Mouse (Mus musculus) activated CD4-positive, CD25-positive, alpha-beta regulatory T cell (primary cell): Measurements from ENCODE around the gene Zfp687. TPM values are rescaled to one million over a fixed set of nuclear protein-coding genes. Genes with fewer than 3 reads are reported as not detected.

Source experiments
- polyA plus RNA-seq, 2 experiments: library from polyadenylated mRNA; unstranded; fragments of 100-300 nt; shearing (Covaris generic); gene quantifications; one replicate each; pipeline ENCODE4 v1.2.1; 2017

Zfp687 gene
- 10 to 100 TPM; 39.4 to 45.0 TPM for polyA plus RNA-seq

DNA sequence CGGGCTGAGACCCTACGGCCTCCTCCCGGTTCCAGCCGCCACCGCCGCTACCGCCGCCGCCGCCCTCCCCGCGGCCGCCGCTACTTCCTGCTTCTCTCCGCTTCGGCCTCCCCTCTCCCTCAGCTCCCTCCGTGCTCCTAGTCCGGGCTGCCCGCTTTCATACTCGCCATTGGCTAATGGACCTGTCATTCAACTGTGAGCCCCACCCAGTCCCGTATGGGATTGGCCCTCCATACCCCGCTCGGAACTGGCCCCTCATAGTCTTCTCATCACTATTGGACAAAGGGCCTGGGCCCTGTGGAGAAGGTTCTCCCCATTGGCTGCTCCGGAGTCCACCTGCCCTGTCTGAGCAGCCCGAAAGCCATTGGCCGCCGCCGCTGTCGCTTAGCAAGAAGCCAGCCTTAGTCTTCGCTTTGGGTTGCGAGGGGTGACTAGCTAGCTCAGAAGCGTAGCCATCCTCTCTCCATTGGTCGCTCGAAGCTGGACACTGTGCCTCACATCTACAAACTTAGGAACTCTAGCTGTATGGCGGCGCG is at the start of gene Zfp687:
TSS of gene Zfp687 (minus strand) at position 112 of the 536 bp plus-strand sequence.

DNA sequence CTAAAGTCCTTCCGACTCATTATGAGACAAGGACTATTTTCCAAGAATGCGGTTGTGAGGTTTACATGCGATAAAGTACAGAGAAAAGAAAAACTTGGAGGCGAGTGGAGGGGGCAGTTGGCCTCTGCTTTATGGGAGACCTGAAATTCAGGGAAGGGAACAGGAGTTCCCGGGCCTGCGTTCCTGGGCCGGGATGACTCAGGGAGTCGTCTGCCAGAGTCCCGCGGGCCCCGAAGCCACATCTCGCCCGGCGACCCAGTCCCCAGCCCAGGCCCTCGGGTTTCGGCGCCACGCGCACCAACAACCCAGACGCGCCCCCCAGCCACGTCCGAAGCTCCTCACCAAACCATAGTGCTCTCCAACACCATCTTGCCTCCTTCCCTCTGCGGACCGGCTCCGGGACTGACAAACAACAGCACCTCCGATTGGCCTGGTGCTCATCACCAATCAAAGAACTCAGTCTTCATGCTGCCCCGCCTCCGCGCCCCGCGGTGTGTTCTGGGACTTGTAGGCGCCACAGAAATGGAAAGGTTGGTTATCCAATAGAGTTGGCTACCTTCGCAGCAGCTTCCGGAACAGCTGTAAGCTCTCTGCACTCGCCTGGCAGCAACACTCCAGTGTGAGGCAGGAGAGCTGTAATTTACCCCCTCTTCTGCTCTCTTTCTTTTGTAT is 27.1 kb upstream of the Zfp687 start, which contains the start of gene Psmd4:
TSS of gene Psmd4 (minus strand) at position 449 of the 672 bp plus-strand sequence.

DNA sequence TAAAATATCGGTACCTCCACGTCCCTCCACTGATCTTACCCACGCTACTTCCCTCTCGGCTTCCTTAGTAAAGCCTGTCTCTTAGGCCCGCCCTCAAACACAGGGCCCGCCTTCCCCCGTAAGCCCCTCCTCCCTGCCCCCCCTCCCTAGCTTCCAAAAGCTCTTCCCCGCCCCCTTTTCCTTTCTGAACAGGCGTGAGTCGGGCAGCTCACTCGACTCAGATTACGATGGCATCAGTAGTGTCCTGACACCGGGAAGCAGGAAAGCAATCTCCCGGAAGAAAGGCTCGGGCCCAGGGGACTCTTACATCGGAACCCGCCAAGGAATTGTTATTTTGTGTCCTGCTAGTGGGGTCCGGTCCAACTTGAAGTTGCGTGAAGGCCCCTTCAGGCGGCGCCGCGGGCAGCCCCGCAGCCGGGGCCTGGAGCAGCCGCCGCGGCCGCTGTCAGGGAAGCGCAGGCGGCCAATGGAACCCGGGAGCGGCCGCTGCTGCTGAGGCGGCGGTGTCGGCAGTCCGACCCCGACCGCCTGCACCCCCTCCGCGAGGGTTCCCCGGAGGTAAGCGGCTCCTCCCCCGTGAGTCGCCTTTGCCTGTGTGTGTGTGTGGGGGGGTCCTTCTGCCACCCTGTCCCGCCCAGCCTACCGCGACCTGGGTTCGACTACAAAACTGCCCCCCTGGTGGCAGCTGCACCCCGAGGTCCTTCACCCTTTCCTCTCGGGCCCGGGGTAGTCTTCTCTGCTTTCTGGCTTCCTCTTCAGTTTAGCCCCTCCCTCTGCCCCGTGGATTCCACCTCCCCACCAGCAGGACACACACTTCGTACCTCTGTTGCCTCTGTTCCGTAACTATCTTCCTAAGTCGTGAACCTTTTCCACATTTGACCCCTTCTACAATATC is 40.5 kb downstream of the Zfp687 start, which contains the start of gene Pi4kb:
TSS of gene Pi4kb (plus strand) at position 204 of the 895 bp plus-strand sequence.

Other genes starting within 250 kb of the Zfp687 start
- under 1 TPM; 0.04 to 0.10 TPM for gene Cgn, start 229.0 kb downstream of the Zfp687 start, polyA plus RNA-seq
- 10 to 100 TPM; 11.9 to 12.7 TPM for gene Pogz, start 177.9 kb downstream of the Zfp687 start, polyA plus RNA-seq
- 100 to 1,000 TPM; 395 to 422 TPM for gene Psmb4, start 128.5 kb downstream of the Zfp687 start, polyA plus RNA-seq
- 1 to 10 TPM; 1.8 to 2.5 TPM for gene Selenbp1, start 82.4 kb downstream of the Zfp687 start, polyA plus RNA-seq
- 10 to 100 TPM; 22.8 to 24.0 TPM for gene Rfx5, start 61.4 kb downstream of the Zfp687 start, polyA plus RNA-seq
- 10 to 100 TPM; 14.1 to 23.6 TPM for gene Pi4kb, start 40.7 kb downstream of the Zfp687 start, polyA plus RNA-seq
- 100 to 1,000 TPM; 267 to 314 TPM for gene Psmd4, start 27.2 kb upstream of the Zfp687 start, polyA plus RNA-seq
- gene Pip5k1a, start 91.5 kb upstream of the Zfp687 start, polyA plus RNA-seq, result 10 to 100 TPM; 24.1 to 24.5 TPM
- gene Vps72, start 95.6 kb upstream of the Zfp687 start, polyA plus RNA-seq, result 100 to 1,000 TPM in 1 of 2 experiments, 10 to 100 TPM in 1; 99.6 to 118 TPM
- 1 to 10 TPM; 2.0 to 4.4 TPM for gene Tmod4, start 109.0 kb upstream of the Zfp687 start, polyA plus RNA-seq
- gene Scnm1, start 118.6 kb upstream of the Zfp687 start, polyA plus RNA-seq, result 100 to 1,000 TPM in 1 of 2 experiments, 10 to 100 TPM in 1; 65.2 to 120 TPM
- gene Lysmd1, start 118.6 kb upstream of the Zfp687 start, polyA plus RNA-seq, result 10 to 100 TPM; 23.6 to 34.9 TPM
- 100 to 1,000 TPM; 229 to 255 TPM for gene Tnfaip8l2, start 126.9 kb upstream of the Zfp687 start, polyA plus RNA-seq
- 1 to 10 TPM; 1.8 to 1.9 TPM for gene Sema6c, start 145.0 kb upstream of the Zfp687 start, polyA plus RNA-seq
- gene Gabpb2, start 202.5 kb upstream of the Zfp687 start, polyA plus RNA-seq, result 10 to 100 TPM; 24.8 to 34.5 TPM
- gene Cdc42se1, start 213.3 kb upstream of the Zfp687 start, polyA plus RNA-seq, result 100 to 1,000 TPM; 446 to 449 TPM
- gene Mllt11, start 216.7 kb upstream of the Zfp687 start, polyA plus RNA-seq, result 10 to 100 TPM in 1 of 2 experiments, 1 to 10 TPM in 1; 9.1 to 20.6 TPM
- 1 to 10 TPM in 1 of 2 experiments, under 1 TPM in 1; 0.42 to 1.2 TPM for gene Gm128, start 226.2 kb upstream of the Zfp687 start, polyA plus RNA-seq
- 1 to 10 TPM in 1 of 2 experiments, under 1 TPM in 1; 0.45 to 1.1 TPM for gene Bnipl, start 235.7 kb upstream of the Zfp687 start, polyA plus RNA-seq